Mouse (Mus musculus): ENCODE data around the gene Skp1a. TPM values are rescaled to one million over a fixed set of nuclear protein-coding genes. Genes with fewer than 3 reads are reported as not detected.

The Skp1a gene
- total and polyA plus RNA-seq, 3 experiments = 38.9 to 255 (median 241) TPM

DNA sequence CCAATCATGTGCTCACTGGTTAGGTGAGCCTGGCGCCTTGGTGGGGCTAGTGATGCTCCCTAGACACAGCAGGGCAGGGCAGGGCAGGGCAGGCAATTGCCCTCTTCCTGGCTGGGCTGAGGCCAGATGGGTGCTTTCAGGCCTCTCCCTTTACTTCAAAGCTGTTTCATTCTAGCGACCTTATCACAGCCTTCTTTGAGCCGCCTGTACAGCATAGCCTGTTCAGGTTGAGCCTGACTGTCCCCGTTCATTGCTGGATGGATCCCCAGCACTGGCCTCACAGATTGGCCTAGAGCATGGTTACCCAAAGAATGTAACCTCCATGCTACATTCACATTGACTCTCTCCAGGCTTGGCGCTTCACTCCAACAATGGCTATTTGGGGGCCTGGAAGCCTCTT is 1.1 kb upstream of the Skp1a start:
- intact Hi-C loops (cut with DNase I) = no loop called here
- H3K79me2 ChIP-seq (replicated peaks; ENCODE audit: control insufficient read depth, insufficient read depth, low read length) = peaks cover 3% of the 10 kb centered on the region; the same call in 1 of the 2 replicates
- peaks cover 13% of the 10 kb centered on the region for H3K36me3 ChIP-seq (ENCODE audit: control insufficient read depth, insufficient read depth, low read length)
- H3K4me1 ChIP-seq (ENCODE audit: control insufficient read depth, insufficient read depth, low read length) = peaks cover 11% of the 10 kb centered on the region
- DNase-seq = no peak
- no peaks in the 10 kb centered on the region for H3K27me3 ChIP-seq (ENCODE audit: control insufficient read depth, insufficient read depth, low read length)
- WGBS = 65% methylated on average over 5 of the region's 5 CpGs
- H3K9ac ChIP-seq (ENCODE audit: low read depth, low read length) = no peak overlapping the region; the same call in 1 of the 2 replicates
- TF ChIP-seq CTCF (IDR thresholded peaks at IDR 0.05) (no peak), EP300 (IDR thresholded peaks at IDR 0.05; ENCODE audit: insufficient read depth, low read depth, low read length) (no peak), POLR2A (IDR thresholded peaks at IDR 0.05; ENCODE audit: insufficient read depth, low read depth, low read length) (no peak)
- no peak overlapping the region for H3K4me3 ChIP-seq
- peak overlapping the region; percentile 95; the same call in 1 of the 2 replicates for H3K27ac ChIP-seq

DNA sequence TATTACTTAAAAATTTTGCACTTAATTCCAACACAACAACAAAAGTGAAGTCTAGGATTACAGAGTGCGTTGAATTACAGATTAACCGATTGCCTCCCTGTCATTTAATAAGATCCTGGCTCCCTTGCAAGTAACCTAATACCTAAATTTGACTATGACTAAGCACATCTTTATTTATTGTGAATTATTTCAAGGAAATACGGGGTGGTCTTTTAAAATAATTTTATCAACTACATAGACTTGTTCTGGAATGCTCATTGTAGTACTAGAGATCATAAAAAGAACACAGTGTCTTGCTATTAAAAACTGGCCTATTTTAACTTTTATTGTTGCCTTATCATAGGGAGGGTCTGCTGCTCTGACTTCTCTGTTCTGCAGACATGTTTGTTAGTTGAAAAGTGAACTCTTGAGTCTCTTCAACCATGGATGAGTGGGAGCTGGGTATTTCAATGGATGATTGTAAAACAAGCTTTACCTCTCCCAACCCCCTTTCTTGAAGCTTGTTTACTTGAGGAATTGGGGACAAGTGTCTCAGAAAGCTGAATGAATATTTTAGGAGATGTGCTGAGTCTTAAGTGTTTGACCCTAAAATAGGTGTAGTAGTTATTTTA is 1.4 kb downstream of the Skp1a start:
- peaks cover 26% of the 10 kb centered on the region for H3K36me3 ChIP-seq (ENCODE audit: control insufficient read depth, insufficient read depth, low read length)
- peaks cover 11% of the 10 kb centered on the region for H3K4me1 ChIP-seq (ENCODE audit: control insufficient read depth, insufficient read depth, low read length)
- DNase-seq = no peak
- H3K27ac ChIP-seq = peak overlapping the region; percentile 95
- peak overlapping the region; percentile 73 for H3K4me3 ChIP-seq
- no peak for TF ChIP-seq CTCF (IDR thresholded peaks at IDR 0.05)
- TF ChIP-seq EP300 (IDR thresholded peaks at IDR 0.05; ENCODE audit: insufficient read depth, low read depth, low read length) = no peak
- TF ChIP-seq POLR2A (IDR thresholded peaks at IDR 0.05; ENCODE audit: insufficient read depth, low read depth, low read length) = no peak
- H3K9ac ChIP-seq (ENCODE audit: low read depth, low read length) = no peak overlapping the region
- 11% methylated on average over 3 of the region's 3 CpGs for WGBS
- intact Hi-C loops (cut with DNase I) = no loop called here
- H3K79me2 ChIP-seq (replicated peaks; ENCODE audit: control insufficient read depth, insufficient read depth, low read length) = peaks cover 3% of the 10 kb centered on the region
- H3K27me3 ChIP-seq (ENCODE audit: control insufficient read depth, insufficient read depth, low read length) = no peaks in the 10 kb centered on the region

DNA sequence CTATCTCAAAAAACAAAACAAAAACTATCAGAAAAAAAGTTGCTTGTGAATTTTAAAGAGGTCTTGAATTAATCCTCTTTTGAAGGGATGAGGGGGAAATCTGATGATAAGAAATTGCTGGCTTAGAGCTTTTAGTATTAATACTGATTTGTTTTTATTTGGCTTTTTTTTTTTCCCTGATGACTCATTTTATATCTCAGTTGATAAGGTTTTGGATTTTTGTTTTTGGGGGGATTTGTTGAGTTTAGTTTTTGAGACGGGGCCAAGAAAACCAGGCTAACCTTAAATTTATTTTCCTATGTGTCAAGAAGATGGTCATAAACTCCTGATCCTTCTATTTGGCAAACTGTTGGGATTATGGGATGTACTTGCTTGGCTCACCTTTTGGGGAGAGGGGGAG is 2.1 kb downstream of the Skp1a start:
- DNase-seq = no peak
- Histone ChIP-seq H3K79me2 (replicated peaks; ENCODE audit: control insufficient read depth, insufficient read depth, low read length) (peaks cover 5% of the 10 kb centered on the region), H3K9ac (ENCODE audit: low read depth, low read length) (no peak overlapping the region), H3K36me3 (ENCODE audit: control insufficient read depth, insufficient read depth, low read length) (peaks cover 29% of the 10 kb centered on the region), H3K4me1 (ENCODE audit: control insufficient read depth, insufficient read depth, low read length) (peaks cover 11% of the 10 kb centered on the region), H3K4me3 (no peak overlapping the region), H3K27ac (no peak overlapping the region), H3K27me3 (ENCODE audit: control insufficient read depth, insufficient read depth, low read length) (no peaks in the 10 kb centered on the region)
- no peak for TF ChIP-seq CTCF (IDR thresholded peaks at IDR 0.05)
- TF ChIP-seq POLR2A (IDR thresholded peaks at IDR 0.05; ENCODE audit: insufficient read depth, low read depth, low read length) = no peak
- no peak for TF ChIP-seq EP300 (IDR thresholded peaks at IDR 0.05; ENCODE audit: insufficient read depth, low read depth, low read length)
- intact Hi-C loops (cut with DNase I) = no loop called here
- WGBS = 76% methylated on average over 1 of the region's 1 CpGs

DNA sequence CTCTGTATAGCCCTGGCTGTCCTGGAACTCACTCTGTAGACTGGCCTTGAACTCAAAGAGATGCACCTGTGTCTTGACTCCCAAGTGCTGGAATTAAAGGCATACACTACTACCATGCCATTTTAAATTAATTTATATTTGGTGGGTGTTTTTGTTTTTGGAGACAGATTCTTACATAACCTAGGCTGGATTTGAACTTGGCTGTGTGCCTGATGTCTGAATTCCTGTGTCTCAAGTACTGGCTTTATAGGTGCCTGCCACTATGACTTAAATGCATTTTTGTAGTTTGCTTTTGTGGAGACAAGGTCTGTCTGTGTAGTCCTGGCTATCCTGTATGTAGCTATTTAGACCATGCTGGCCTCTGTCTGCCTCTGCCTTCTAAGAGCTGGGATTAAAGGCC is 2.7 kb downstream of the Skp1a start:
- no peak overlapping the region; the same call in 1 of the 2 replicates for H3K27ac ChIP-seq
- TF ChIP-seq EP300 (IDR thresholded peaks at IDR 0.05; ENCODE audit: insufficient read depth, low read depth, low read length) (no peak), POLR2A (IDR thresholded peaks at IDR 0.05; ENCODE audit: insufficient read depth, low read depth, low read length) (no peak), CTCF (IDR thresholded peaks at IDR 0.05) (no peak)
- intact Hi-C loops (cut with DNase I) = no loop called here
- no peaks in the 10 kb centered on the region for H3K27me3 ChIP-seq (ENCODE audit: control insufficient read depth, insufficient read depth, low read length)
- H3K4me1 ChIP-seq (ENCODE audit: control insufficient read depth, insufficient read depth, low read length) = peaks cover 11% of the 10 kb centered on the region
- DNase-seq = no peak
- H3K4me3 ChIP-seq = no peak overlapping the region
- H3K9ac ChIP-seq (ENCODE audit: low read depth, low read length) = no peak overlapping the region
- peaks cover 29% of the 10 kb centered on the region for H3K36me3 ChIP-seq (ENCODE audit: control insufficient read depth, insufficient read depth, low read length)
- peaks cover 5% of the 10 kb centered on the region for H3K79me2 ChIP-seq (replicated peaks; ENCODE audit: control insufficient read depth, insufficient read depth, low read length)

DNA sequence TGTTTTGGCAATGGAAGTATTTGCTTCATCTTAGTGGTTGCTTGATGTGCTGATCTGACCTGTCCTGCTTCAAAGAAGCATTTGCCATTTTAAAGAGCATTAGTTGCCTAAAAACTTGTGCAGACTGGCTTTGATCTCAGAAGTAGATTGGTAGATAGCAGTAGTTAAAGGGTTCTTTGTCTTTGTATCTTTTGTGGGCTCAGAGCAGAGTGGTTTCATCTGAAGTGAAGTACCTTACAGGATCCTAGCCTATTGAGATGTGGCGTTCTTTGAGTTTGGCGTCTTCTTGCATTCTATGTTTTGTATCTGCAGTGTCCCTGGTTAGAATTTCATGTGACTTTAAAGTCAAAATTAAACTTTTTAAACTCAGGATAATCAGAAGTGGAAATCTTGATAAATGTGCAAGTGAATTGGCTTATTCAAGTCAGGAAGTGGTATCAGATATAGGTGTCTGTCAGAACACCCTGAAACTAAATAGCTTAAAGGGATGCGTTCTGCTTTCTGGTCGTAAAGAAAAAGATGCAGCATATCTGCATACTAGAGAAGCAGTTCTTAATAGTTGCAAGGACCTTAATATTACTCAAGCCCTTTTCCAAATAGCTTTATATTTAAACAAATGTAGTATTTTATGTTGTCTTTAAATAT is 9.2 kb downstream of the Skp1a start:
- intact Hi-C loops (cut with DNase I) = no loop called here
- no peak overlapping the region for H3K27ac ChIP-seq
- TF ChIP-seq CTCF (IDR thresholded peaks at IDR 0.05) = no peak
- H3K36me3 ChIP-seq (ENCODE audit: control insufficient read depth, insufficient read depth, low read length) = peaks cover 16% of the 10 kb centered on the region
- no peak overlapping the region for H3K4me3 ChIP-seq
- DNase-seq = no peak
- H3K27me3 ChIP-seq (ENCODE audit: control insufficient read depth, insufficient read depth, low read length) = no peaks in the 10 kb centered on the region
- no peaks in the 10 kb centered on the region; the same call in 1 of the 2 replicates for H3K4me1 ChIP-seq (ENCODE audit: control insufficient read depth, insufficient read depth, low read length)
- 85% methylated on average over 4 of the region's 4 CpGs for WGBS
- peaks cover 4% of the 10 kb centered on the region; the same call in 1 of the 2 replicates for H3K79me2 ChIP-seq (replicated peaks; ENCODE audit: control insufficient read depth, insufficient read depth, low read length)
- no peak overlapping the region for H3K9ac ChIP-seq (ENCODE audit: low read depth, low read length)

DNA sequence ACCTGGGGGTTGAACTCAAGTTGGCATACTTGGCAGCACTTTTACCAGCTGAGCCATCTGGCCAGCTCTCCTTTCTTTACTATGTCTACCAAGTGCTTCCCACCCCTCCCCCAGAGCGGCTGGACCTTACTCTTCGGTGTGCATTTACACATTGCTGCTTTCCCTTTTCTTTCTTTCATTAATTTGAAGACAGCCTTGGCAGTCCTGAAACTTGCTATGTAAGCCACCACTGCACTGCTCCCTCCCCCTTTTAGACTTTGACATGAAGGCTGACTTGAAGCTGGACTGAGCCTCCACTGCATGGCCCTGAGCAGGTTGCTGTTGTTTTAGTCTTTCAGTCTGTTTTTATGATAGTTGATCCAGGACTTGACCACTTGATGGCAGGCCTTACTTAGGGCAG is 17.7 kb downstream of the Skp1a start:
- 97% methylated on average over 2 of the region's 2 CpGs for WGBS
- no peaks in the 10 kb centered on the region for H3K36me3 ChIP-seq (ENCODE audit: control insufficient read depth, insufficient read depth, low read length)
- intact Hi-C loops (cut with DNase I) = no loop called here

More for the DNA sequence above, 17.7 kb downstream of the Skp1a start:
- no peak overlapping the region for H3K4me3 ChIP-seq
- H3K27ac ChIP-seq = no peak overlapping the region
- TF ChIP-seq EP300 (IDR thresholded peaks at IDR 0.05; ENCODE audit: insufficient read depth, low read depth, low read length) (no peak), POLR2A (IDR thresholded peaks at IDR 0.05; ENCODE audit: insufficient read depth, low read depth, low read length) (no peak), CTCF (IDR thresholded peaks at IDR 0.05) (no peak)
- no peak overlapping the region for H3K9ac ChIP-seq (ENCODE audit: low read depth, low read length)
- no peak for DNase-seq
- H3K27me3 ChIP-seq (ENCODE audit: control insufficient read depth, insufficient read depth, low read length) = no peaks in the 10 kb centered on the region
- H3K79me2 ChIP-seq (replicated peaks; ENCODE audit: control insufficient read depth, insufficient read depth, low read length) = no peaks in the 10 kb centered on the region
- peaks cover 5% of the 10 kb centered on the region for H3K4me1 ChIP-seq (ENCODE audit: control insufficient read depth, insufficient read depth, low read length)

All from heart, adult 2 months (tissue).